ENCODE assay signal across 8 mouse cellular contexts in genomic region chr10:117393891-117394395, GRCm38 (mm10). TPM values are rescaled to one million over a fixed set of nuclear protein-coding genes. Genes with fewer than 3 reads are reported as not detected.
DNase-seq lines count a peak whose midpoint lies in the region; ATAC-seq and TF ChIP-seq lines count a peak whose summit lies in the region.

No protein-coding gene starts in this region.

- TF ChIP-seq POLR2A in ES-Bruce4 (IDR thresholded peaks at IDR 0.05; ENCODE audit: insufficient read depth, low read length) = no peak

- no peaks in the 10 kb centered on the region for H3K36me3 ChIP-seq in heart, embryonic 13.5 days
- H3K36me3 ChIP-seq in ES-Bruce4 (ENCODE audit: control insufficient read depth, insufficient read depth, low read length, poor library complexity, severe bottlenecking) = no peaks in the 10 kb centered on the region
- no peaks in the 10 kb centered on the region for H3K36me3 ChIP-seq in forebrain, embryonic 16.5 days (ENCODE audit: control insufficient read depth, insufficient read depth)
- no peaks in the 10 kb centered on the region for H3K36me3 ChIP-seq in liver, embryonic 16.5 days (ENCODE audit: control insufficient read depth, insufficient read depth)

- no peak for ATAC-seq in heart, embryonic 13.5 days (ENCODE audit: extremely low read depth, insufficient number of reproducible peaks, low FRiP score, low TSS enrichment)
- ATAC-seq in forebrain, embryonic 16.5 days = no peak
- no peak for ATAC-seq in liver, embryonic 16.5 days (ENCODE audit: low read depth)

- DNase-seq in heart, postnatal 14 days = no peak
- no peak for DNase-seq in thymus, postnatal 10 days (ENCODE audit: low spot score in 2 of 2)
- no peak for DNase-seq in left cerebral cortex, postnatal 10 days (ENCODE audit: extremely low spot score in 1 of 2, low spot score in 2 of 2)
- DNase-seq in B cell, adult 2 months = no peak

- H3K9me3 ChIP-seq in heart, embryonic 13.5 days = no peaks in the 10 kb centered on the region
- H3K9me3 ChIP-seq in ES-Bruce4 (replicated peaks; ENCODE audit: control insufficient read depth, insufficient read depth, low read length, poor library complexity, severe bottlenecking) = no peaks in the 10 kb centered on the region
- H3K9me3 ChIP-seq in forebrain, embryonic 16.5 days (ENCODE audit: control insufficient read depth, low read length) = no peaks in the 10 kb centered on the region
- no peaks in the 10 kb centered on the region for H3K9me3 ChIP-seq in liver, embryonic 16.5 days (replicated peaks; ENCODE audit: control insufficient read depth, low read length)

- H3K27ac ChIP-seq in heart, embryonic 13.5 days (replicated peaks) = peak overlapping the region; percentile 61
- H3K27ac ChIP-seq in ES-Bruce4 (ENCODE audit: insufficient read depth, low read length) = 0 out of 2 replicates have a peak overlapping the region, but pooled peaks have one; percentile 24
- no peak overlapping the region for H3K27ac ChIP-seq in forebrain, embryonic 16.5 days (ENCODE audit: low read length)
- no peak overlapping the region for H3K27ac ChIP-seq in liver, embryonic 16.5 days (ENCODE audit: low read length)

- no peak for TF ChIP-seq EP300 in ES-Bruce4 (IDR thresholded peaks at IDR 0.05; ENCODE audit: insufficient read depth, low read depth, low read length)

- WGBS in heart, embryonic 13.5 days = 52% methylated on average over 11 of the region's 11 CpGs
- WGBS in forebrain, embryonic 16.5 days = 66% methylated on average over 11 of the region's 11 CpGs
- WGBS in liver, embryonic 16.5 days (ENCODE audit: insufficient replicate concordance) = 31% methylated on average over 11 of the region's 11 CpGs

- H3K4me2 ChIP-seq in heart, embryonic 13.5 days = peak overlapping the region; percentile 81
- peak overlapping the region; percentile 56 for H3K4me2 ChIP-seq in forebrain, embryonic 16.5 days (ENCODE audit: low read length)
- H3K4me2 ChIP-seq in liver, embryonic 16.5 days (ENCODE audit: low read depth, low read length) = peak overlapping the region; percentile 65

- peak overlapping the region; percentile 55 for H3K4me3 ChIP-seq in heart, embryonic 13.5 days
- H3K4me3 ChIP-seq in ES-Bruce4 (ENCODE audit: low read depth, low read length) = peak overlapping the region; percentile 40
- peak overlapping the region; percentile 34 for H3K4me3 ChIP-seq in forebrain, embryonic 16.5 days (replicated peaks; ENCODE audit: low read length)
- peak overlapping the region; percentile 51 for H3K4me3 ChIP-seq in liver, embryonic 16.5 days (ENCODE audit: low read depth, low read length)

- peaks cover 8% of the 10 kb centered on the region for H3K4me1 ChIP-seq in heart, embryonic 13.5 days
- H3K4me1 ChIP-seq in ES-Bruce4 (ENCODE audit: control insufficient read depth, insufficient read depth, low read length) = no peaks in the 10 kb centered on the region
- peaks cover 4% of the 10 kb centered on the region; the same call in 1 of the 2 replicates for H3K4me1 ChIP-seq in forebrain, embryonic 16.5 days (replicated peaks; ENCODE audit: control insufficient read depth, insufficient read depth, low read length)
- H3K4me1 ChIP-seq in liver, embryonic 16.5 days (ENCODE audit: control insufficient read depth, low read depth, low read length) = no peaks in the 10 kb centered on the region; the same call in 1 of the 2 replicates

- peak overlapping the region; percentile 81 for H3K9ac ChIP-seq in heart, embryonic 13.5 days
- H3K9ac ChIP-seq in ES-Bruce4 (ENCODE audit: low read depth, poor library complexity, severe bottlenecking) = 0 out of 2 replicates have a peak overlapping the region, but pooled peaks have one; percentile 50
- H3K9ac ChIP-seq in forebrain, embryonic 16.5 days (replicated peaks; ENCODE audit: low read depth, low read length) = no peak overlapping the region
- peak overlapping the region; percentile 40; the same call in 1 of the 2 replicates for H3K9ac ChIP-seq in liver, embryonic 16.5 days (ENCODE audit: low read depth, low read length)

- peaks cover 8% of the 10 kb centered on the region for H3K27me3 ChIP-seq in heart, embryonic 13.5 days (replicated peaks)
- H3K27me3 ChIP-seq in ES-Bruce4 (ENCODE audit: control insufficient read depth, insufficient read depth, low read length, poor library complexity, severe bottlenecking) = no peaks in the 10 kb centered on the region
- H3K27me3 ChIP-seq in forebrain, embryonic 16.5 days (replicated peaks; ENCODE audit: control insufficient read depth, insufficient read depth, low read length) = 0 out of 2 replicates have a peak, but pooled peaks cover 2% of the 10 kb centered on the region
- H3K27me3 ChIP-seq in liver, embryonic 16.5 days (ENCODE audit: control insufficient read depth, insufficient read depth, low read depth, low read length) = no peaks in the 10 kb centered on the region

- TF ChIP-seq CTCF in ES-Bruce4 (IDR thresholded peaks at IDR 0.05; ENCODE audit: low read depth, low read length) = no peak

- intact Hi-C loops in heart, postnatal 14 days (cut with DNase I) = no loop called here
- intact Hi-C loops in left cerebral cortex, postnatal 10 days (cut with DNase I) = no loop called here

RNA-seq across cellular contexts. Expression of gene Cpsf6, which starts 14.1 kb away (rescaled TPM):
- 76.7 and 91.9 TPM in 2 replicates for polyA plus RNA-seq in heart, embryonic 13.5 days (2015; fragmentation: Nextera tagmentation; extraction: Ambion mirVana)
- 10 to 100 TPM; 43.6 to 43.8 TPM for total RNA-seq in heart, postnatal 14 days (2021)
- 205 and 225 TPM in 2 replicates for polyA plus RNA-seq in ES-Bruce4 (2011; ENCODE audit: insufficient read depth, insufficient read length, low read depth, missing spikeins)
- polyA plus RNA-seq in forebrain, embryonic 16.5 days (2015; fragmentation: Nextera tagmentation; extraction: Ambion mirVana) = 203 and 225 TPM in 2 replicates
- 49.4 and 50.5 TPM in 2 replicates for polyA plus RNA-seq in liver, embryonic 16.5 days (2015; fragmentation: Nextera tagmentation; extraction: Ambion mirVana)
- 100 to 1,000 TPM; 104 to 110 TPM for total RNA-seq in left cerebral cortex, postnatal 10 days (2021)

Comparison
In these comparisons a context has a peak if more than half of its experiments do, and no peak if none do; other contexts are left out.
1. H3K27ac ChIP-seq: peak in heart, embryonic 13.5 days (single experiment) and ES-Bruce4 (single experiment); none in forebrain, embryonic 16.5 days (single experiment) and liver, embryonic 16.5 days (single experiment).
2. Peak in every context shown above with its lines, with median percentiles within 50 percentile points of each other: H3K4me2 ChIP-seq and H3K4me3 ChIP-seq.